Mouse (Mus musculus) embryo, embryonic 11 days (tissue): ENCODE measurements around the gene Map6.

ENCODE experiments used
- DNase-seq: peaks from one replicate; pipeline ENCODE4 v3.0.0-alpha.2; 2015

Map6 gene

DNA sequence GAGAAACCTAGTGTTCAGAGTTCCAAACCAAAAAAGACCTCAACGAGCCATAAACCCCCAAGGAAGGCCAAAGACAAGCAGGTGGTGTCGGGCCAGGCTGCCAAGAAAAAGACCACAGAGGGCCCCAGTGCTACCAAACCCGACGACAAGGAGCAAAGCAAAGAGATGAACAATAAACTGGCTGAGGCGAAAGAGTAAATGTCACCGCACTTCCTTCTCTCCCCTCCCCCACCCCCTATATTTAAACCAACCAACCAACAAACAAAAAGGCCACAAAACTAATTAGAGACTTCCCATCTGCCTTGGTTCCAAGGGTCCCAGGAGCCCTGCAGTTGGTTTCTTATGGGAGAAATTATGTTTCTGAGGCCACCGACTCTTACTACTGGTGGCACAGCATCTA lies 50.2 kb downstream of the Map6 start:
- no peak for DNase-seq

- DNase-seq, result peak; percentile 37
Measured at GRCm38 (mm10) chr7:99320524-99320923, 53.3 kb downstream of the Map6 start.

GRCm38 (mm10) chr7:99322691-99323320 lies 55.6 kb downstream of the Map6 start:
- DNase-seq, result no peak

DNA sequence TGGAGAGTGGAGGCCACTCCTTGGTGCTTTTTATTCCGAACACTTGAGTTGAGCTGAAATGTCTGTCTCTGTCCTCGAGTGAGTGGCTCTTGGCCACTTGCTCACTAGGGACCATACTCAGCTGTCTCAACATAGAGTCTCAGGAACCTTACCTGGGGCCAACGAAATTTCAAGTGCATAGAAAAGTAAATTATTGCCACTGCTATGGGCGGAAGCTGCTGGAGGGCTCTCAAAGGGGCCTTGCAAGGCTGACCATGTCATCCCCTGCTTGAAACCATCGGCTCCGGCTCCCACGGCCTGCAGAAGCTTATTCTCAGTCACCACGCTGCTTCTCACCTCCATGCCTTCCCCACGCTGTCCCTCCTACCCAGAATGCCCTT lies 56.1 kb downstream of the Map6 start:
- DNase-seq, result no peak

GRCm38 (mm10) chr7:99324810-99325209 lies 57.6 kb downstream of the Map6 start:
- DNase-seq, result peak; percentile 40

DNA sequence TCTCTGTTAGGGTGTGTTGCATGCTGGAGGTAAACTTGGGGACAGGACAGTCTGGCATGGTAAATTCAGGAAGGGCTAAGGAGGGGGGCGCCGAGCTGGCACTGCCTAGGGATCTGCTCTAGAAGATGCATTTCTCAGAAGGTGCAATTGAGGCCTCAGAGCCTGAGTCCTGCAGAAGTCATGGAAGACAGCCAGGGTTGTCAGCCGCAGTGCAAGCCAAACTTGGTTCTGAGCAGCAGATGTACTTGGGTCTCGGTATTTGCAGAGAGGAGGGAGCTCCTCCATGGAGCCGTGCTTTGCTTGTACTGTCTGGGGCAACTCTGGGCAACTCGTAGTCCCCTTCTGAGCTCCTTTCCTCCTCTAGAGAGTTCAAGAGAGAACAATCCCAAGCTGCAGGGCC lies 58.9 kb downstream of the Map6 start:
- no peak for DNase-seq

GRCm38 (mm10) chr7:99328847-99329246 lies 61.6 kb downstream of the Map6 start:
- DNase-seq, result peak; percentile 58

- no peak for DNase-seq
Measured at GRCm38 (mm10) chr7:99330012-99330411, 62.8 kb downstream of the Map6 start.

DNA sequence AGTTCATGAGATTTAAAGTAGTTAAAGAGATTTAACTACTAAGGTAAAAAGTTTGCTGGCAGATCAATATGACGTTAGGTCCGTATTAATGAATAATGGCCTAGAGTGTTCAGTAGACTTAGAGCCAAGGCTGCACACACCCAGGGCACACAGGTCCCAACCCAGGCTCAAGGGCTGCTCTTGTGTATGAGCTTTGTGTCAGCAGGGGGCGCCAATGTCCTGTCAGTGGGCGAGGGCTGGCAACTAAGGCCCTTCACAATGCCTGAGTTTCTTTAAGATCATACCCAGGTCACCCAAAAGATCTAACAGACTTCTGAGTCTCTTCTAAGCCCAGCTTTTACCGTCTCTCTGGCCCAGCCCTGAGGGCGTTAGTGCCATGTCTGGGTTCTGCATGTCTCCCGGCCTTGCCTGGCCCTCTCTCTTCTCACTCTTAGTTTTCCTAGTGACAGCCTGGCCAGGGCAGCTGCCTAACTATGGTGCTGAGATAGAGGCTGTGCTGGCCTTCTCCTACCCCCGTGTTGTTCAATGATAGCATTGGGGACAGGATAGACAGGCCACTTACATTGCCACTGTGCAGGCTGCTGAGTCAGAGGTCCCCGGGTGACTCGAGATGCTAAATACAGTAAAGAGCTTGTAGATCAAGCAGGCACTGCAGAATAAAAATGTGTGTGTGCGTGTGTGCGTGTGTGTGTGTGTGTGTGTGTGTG lies 65.7 kb downstream of the Map6 start:
- DNase-seq, result peak; percentile 90

- DNase-seq, result no peak
Measured at GRCm38 (mm10) chr7:99340736-99341135, 73.5 kb downstream of the Map6 start.

DNA sequence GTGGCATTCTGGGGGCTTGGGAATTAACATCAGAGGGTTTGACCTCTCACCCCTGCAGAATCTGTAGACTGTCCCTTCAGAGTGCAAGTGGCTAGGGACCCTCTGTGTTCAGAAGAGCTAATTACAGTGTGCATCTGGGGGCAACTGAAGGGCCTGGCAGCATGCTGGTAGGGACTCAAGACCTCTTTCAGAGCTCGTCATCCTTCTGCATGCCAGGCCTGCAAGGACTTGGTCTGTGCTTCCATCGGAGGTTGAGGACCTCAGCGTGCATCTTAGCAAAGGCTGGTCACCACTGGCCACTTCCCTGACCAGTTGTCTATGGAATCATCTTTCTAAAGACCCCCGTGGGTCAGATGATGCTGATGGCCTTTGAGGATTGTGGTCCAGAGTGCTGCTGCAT lies 76.3 kb downstream of the Map6 start:
- DNase-seq, result no peak

DNA sequence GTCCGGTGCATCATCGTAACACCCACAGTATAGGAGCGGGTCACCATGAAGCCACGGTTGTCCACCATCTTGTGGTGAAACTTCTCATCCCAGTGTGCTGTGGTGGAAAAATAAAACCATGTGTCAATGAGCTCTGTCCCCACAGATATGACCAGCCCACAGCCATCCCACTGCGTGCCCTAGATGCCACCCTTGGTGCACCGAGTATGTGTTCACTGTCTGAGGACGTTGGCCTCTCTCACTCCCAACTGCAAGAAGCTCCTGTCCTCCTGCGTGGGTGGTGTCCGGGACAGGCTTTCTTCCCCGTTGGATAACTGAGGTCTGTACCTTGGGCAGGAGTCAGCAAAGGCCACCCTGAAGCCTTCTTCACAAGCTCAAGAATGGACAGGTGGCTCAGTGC lies 80.0 kb downstream of the Map6 start:
- DNase-seq, result no peak

DNA sequence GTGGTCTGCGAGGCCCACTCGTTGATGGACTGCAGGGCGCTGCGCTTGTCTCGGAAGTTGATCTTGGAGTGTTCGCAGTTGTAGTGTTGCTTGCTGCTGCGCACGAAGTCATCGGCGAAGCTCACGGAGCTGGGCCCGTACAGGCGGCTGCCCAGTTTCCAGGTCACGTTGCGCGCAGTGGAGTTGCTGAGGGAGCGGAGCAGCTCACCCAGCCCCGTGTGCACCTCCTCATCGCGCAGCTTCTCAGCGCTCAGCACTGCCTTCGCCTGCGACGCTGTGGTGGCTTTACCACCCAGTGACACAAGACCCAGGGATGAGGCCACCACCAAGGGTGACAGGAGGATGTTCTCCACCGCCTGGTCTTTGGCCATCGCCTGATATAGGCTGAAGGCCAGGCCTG lies 81.6 kb downstream of the Map6 start:
- no peak for DNase-seq

DNA sequence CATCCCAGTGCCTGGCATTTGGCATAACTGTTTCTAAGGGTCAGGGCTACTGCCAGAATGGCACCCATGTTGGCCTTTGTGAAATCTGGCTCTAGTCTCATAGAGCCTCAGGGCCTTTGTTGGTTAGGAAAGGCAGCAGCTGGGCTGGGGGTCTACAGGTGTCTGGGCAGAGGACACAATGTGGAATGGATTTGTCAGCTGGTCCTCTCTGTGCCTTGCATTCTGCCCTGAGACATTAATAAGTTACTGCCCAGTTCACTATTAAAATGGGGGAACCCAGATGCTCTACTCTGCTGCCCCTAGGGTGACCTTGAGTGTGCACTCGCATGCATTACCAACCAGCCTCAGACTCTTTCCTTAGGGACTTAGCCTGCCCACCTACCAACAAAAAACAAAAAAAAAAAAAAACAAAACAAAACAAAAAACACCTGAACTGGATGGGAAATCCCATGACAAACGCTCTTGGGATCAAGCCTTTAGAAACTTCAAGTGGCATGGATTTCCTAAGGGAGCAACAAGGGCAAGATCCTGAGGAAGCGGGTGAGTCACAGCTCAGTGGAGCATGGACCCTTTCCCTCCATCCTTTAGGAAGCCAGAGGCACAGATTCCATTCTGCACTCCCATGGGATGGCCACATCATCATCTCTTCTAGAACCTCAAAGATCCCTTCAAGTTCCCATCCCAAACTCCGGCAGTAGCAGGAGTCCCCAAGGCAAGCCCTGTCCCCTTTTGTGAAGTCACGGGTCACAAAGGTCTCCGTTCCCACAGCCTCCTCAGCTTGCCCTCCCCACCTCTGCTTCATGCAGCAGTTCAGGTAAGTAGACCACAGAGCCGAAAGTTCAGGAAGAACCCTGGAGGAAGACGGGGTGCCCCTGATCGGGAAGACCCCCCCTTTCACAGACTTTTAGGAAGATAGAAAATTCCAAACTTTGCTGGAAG lies 82.8 kb downstream of the Map6 start:
- DNase-seq, result no peak

DNA sequence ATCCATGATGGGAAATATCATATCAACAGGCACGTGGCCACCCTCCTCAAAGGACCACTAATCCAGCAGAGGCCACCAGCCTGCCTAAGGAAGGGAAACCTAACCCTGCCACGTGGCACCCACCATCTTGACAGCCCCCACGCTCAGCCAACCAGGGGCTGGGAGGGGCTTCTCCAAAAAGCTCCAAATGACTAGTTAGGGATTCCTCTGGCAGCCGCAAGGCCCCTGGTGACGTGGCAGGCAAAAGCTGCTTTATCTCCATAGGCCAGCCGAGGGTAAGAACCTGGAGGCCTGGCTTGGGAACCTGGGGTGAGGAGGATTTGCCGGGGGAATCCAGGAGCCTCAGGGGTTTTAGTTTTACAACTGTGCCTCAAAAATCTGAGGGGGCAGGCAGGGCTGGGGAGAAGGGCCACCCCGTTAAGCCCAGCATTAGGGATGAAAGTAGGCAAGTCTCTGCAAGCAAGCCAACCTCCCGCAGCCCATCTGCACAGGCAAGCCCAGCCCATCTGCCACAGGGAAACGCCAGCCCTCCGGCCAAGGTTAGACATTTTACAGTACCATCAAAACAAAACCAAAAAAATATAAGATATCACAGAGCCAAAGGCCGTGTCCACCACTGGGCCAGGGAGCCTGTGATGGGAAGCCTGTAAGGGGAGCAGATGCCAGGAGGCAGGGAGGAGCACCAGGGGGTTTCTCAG lies 84.0 kb downstream of the Map6 start:
- peak; percentile 69 for DNase-seq

DNA sequence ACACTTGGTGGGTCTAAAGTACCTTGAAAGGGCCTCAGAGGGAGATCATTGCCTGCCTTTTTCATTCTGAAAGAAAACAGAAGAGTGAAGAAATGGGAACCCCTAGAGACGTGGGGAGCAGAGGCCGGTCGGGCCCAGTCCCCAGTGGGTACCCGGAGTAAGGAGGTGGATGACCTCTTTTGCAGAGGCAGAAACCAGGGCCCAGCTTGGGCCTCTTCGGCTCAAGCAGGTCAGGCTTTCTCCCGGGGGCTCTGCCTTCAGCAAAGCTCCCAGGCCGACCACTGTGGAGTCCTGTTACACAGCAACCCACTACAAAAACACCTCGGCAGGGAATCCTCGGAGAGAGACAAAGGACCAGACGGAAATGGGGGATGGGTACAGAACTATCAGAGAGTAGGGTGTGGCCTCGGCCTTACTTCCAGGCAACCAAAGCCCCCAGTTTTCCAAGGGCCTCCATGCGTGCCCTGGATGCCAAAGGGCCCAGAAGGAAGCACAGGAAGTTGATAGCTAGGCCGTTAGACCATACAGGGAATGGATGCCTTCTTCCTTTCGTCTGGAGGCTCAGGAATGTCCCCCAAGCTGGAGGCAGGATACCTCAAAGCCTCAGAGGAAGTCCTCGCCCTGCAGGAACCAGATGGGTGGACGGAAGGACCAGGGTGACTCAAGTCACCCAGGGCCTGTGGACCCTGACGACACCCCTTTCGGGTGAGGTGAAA lies 84.7 kb downstream of the Map6 start:
- DNase-seq, result peak; percentile 89

GRCm38 (mm10) chr7:99352526-99353400 lies 85.5 kb downstream of the Map6 start, which contains the start of gene Serpinh1:
Serpinh1 (minus strand) TSS chr7:99353239.
- DNase-seq, result peak; percentile 94

- peak; percentile 93 for DNase-seq
Measured at GRCm38 (mm10) chr7:99355731-99356131, 88.5 kb downstream of the Map6 start.

- peak; percentile 39 for DNase-seq
Measured at GRCm38 (mm10) chr7:99356244-99356930, 89.1 kb downstream of the Map6 start.

- no peak for DNase-seq
Measured at GRCm38 (mm10) chr7:99357201-99357600, 90.0 kb downstream of the Map6 start.

GRCm38 (mm10) chr7:99358371-99358770 lies 91.1 kb downstream of the Map6 start:
- no peak for DNase-seq
